Mouse (Mus musculus) brain, embryonic 18.5 days (tissue): ENCODE measurements around the gene Nxn.

ENCODE experiments used
- DNase-seq: peaks from one replicate; pipeline ENCODE4 v3.0.0-alpha.2; 2012; ENCODE audit warnings: low read depth, low spot score

The Nxn gene

GRCm38 (mm10) chr11:76363178-76363577 lies 35.8 kb downstream of the Nxn start:
- DNase-seq, result no peak

- no peak for DNase-seq
Observed at GRCm38 (mm10) chr11:76361422-76361821, 37.5 kb downstream of the Nxn start.

GRCm38 (mm10) chr11:76360255-76360654 lies 38.7 kb downstream of the Nxn start:
- DNase-seq, result no peak

GRCm38 (mm10) chr11:76358628-76359320 lies 40.2 kb downstream of the Nxn start:
- DNase-seq, result no peak

GRCm38 (mm10) chr11:76357464-76357863 lies 41.5 kb downstream of the Nxn start:
- DNase-seq, result no peak

GRCm38 (mm10) chr11:76356091-76356490 lies 42.8 kb downstream of the Nxn start:
- DNase-seq, result no peak

GRCm38 (mm10) chr11:76355425-76355824 lies 43.5 kb downstream of the Nxn start:
- no peak for DNase-seq

- no peak for DNase-seq
Observed at GRCm38 (mm10) chr11:76352861-76353558, 45.9 kb downstream of the Nxn start.

- DNase-seq, result no peak
Observed at GRCm38 (mm10) chr11:76351624-76352011, 47.3 kb downstream of the Nxn start.

GRCm38 (mm10) chr11:76350931-76351623 lies 47.9 kb downstream of the Nxn start:
- no peak for DNase-seq

- DNase-seq, result no peak
Observed at GRCm38 (mm10) chr11:76349833-76350232, 49.1 kb downstream of the Nxn start.

- DNase-seq, result no peak
Observed at GRCm38 (mm10) chr11:76347589-76347988, 51.4 kb downstream of the Nxn start.

GRCm38 (mm10) chr11:76343031-76343430 lies 55.9 kb downstream of the Nxn start:
- no peak for DNase-seq

- DNase-seq, result no peak
Observed at GRCm38 (mm10) chr11:76341884-76342645, 56.9 kb downstream of the Nxn start.

- DNase-seq, result no peak
Observed at GRCm38 (mm10) chr11:76341163-76341562, 57.8 kb downstream of the Nxn start.

GRCm38 (mm10) chr11:76339830-76340229 lies 59.1 kb downstream of the Nxn start:
- no peak for DNase-seq

- DNase-seq, result no peak
Observed at GRCm38 (mm10) chr11:76339141-76339540, 59.8 kb downstream of the Nxn start.

- no peak for DNase-seq
Observed at GRCm38 (mm10) chr11:76338656-76339055, 60.3 kb downstream of the Nxn start.

GRCm38 (mm10) chr11:76337764-76338163 lies 61.2 kb downstream of the Nxn start:
- DNase-seq, result no peak

GRCm38 (mm10) chr11:76337236-76337635 lies 61.7 kb downstream of the Nxn start:
- DNase-seq, result no peak

- no peak for DNase-seq
Observed at GRCm38 (mm10) chr11:76336224-76336623, 62.7 kb downstream of the Nxn start.

- DNase-seq, result no peak
Observed at GRCm38 (mm10) chr11:76334966-76335365, 64.0 kb downstream of the Nxn start.
